Mouse (Mus musculus): ENCODE data around the gene Uhrf1bp1. TPM values are rescaled to one million over a fixed set of nuclear protein-coding genes. Genes with fewer than 3 reads are reported as not detected.
"Not testable (repeated sequence)": the region's sequence is repeated elsewhere in the genome, so short reads cannot be mapped to it uniquely, and the experiment has no call there.

Gene Uhrf1bp1
- 10 to 100 TPM; 19.5 to 22.7 TPM for total RNA-seq (2021)
- long read RNA-seq, partial matches to known transcripts: 1 of 2 reads
- long read RNA-seq, other reads (novel, unspliced or antisense): 1 of 2 reads

DNA sequence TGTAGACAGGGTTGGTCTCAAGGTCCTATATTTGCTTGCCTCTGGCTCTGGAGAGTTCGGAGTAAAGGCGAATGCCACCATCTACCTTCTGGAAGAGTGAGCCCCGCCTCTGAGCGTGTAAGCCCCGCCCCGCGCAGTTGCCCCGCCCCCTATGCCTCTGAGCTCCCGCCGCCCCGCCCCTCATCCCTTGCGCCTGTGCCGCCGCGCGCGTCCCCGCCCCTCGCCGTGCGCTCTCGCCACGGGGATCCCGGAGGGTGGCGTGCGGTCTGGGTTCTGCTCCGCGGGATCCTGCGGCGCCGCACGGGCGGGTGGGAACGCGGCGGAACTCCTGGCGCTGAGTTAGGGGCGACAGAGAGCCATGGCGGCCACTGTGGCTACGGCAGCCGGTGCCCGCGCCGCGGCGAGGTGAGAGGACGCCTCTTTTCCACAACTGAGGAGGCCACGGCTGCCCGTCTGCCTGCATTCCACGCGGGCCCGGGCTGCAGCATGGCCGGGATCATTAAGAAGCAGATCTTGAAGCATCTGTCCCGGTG is at the start of gene Uhrf1bp1:
Uhrf1bp1 (plus strand) TSS at position 177 of the 533 bp plus-strand sequence.
- DNase-seq (ENCODE audit: low spot score in 2 of 2): peak; percentile 73 to 84

DNA sequence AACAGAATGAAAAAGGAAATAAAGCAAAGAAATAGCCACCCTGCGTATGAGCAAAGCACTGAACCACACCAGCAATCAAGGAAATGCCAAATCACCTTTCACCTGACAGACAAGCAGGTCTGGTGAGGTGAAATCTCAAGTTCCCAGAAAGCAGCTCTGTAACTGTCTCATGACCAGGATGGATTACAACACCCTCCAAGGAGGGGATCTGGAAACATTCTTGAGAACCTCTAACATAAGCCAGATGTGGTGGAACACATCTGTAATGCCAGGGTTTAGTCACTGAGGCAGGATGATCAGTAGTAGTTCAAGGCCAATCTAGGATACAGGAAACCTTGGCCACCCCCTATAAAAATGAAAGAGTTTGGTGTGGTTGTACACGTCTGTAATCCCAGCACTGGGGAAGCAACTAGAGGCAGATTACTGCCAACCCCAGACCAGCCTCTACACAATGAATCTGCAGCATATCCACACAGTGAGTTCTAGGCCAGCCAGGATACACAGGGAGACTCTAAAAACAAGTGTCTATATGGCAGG is 48.6 kb upstream of the Uhrf1bp1 start:
- no peak for DNase-seq (ENCODE audit: low spot score in 2 of 2)

GRCm38 (mm10) chr17:27810569-27811331 is 45.5 kb upstream of the Uhrf1bp1 start:
- no peak for DNase-seq (ENCODE audit: low spot score in 2 of 2)

DNA sequence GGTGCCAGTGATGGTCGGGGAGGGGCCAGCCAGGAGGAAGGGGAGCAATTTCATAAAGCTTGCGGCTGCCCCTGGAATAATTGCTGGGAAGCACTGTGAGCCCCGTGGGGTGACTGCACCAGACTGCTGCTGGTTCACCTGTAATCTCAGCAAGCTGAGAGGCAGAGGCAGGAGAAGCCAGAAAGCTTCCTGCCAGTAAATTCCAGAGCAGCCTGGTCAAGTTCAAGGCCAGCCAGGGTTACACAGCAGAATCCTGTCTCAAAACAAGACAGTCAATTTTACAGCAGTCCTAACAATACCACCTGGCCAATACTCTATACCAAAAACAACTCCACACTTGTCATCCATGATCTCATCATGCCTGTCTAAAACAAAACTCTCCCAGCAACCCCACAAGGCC is 44.3 kb upstream of the Uhrf1bp1 start:
- DNase-seq (ENCODE audit: low spot score in 2 of 2): no peak

- DNase-seq (ENCODE audit: low spot score in 2 of 2): no peak
Observed at GRCm38 (mm10) chr17:27814606-27815005, 41.6 kb upstream of the Uhrf1bp1 start.

DNA sequence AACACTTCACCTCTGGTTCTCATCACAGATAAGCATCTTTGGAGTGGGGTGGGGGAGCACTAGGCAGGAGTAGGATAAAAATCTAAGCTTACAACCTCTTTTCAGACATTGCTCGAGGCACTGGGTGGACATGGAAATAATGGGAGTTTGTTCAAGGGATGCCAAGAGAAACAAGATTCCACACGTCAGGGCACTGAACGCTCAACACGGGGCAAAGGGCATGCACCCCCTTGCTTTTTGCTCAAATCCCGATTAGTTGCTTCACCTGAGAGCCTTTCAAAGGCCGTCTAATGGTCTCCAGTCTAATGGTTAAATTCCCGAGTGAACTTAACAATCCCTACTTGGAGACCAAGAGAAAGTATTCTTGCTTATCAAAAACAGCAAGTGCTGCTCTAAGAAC is 37.2 kb upstream of the Uhrf1bp1 start:
- DNase-seq (ENCODE audit: low spot score in 2 of 2): no peak

- DNase-seq (ENCODE audit: low spot score in 2 of 2): peak; percentile 27 to 29
Observed at GRCm38 (mm10) chr17:27819521-27819970, 36.7 kb upstream of the Uhrf1bp1 start.

- DNase-seq (ENCODE audit: low spot score in 2 of 2): peak; percentile 63
Observed at GRCm38 (mm10) chr17:27819971-27820567, 36.2 kb upstream of the Uhrf1bp1 start.

DNA sequence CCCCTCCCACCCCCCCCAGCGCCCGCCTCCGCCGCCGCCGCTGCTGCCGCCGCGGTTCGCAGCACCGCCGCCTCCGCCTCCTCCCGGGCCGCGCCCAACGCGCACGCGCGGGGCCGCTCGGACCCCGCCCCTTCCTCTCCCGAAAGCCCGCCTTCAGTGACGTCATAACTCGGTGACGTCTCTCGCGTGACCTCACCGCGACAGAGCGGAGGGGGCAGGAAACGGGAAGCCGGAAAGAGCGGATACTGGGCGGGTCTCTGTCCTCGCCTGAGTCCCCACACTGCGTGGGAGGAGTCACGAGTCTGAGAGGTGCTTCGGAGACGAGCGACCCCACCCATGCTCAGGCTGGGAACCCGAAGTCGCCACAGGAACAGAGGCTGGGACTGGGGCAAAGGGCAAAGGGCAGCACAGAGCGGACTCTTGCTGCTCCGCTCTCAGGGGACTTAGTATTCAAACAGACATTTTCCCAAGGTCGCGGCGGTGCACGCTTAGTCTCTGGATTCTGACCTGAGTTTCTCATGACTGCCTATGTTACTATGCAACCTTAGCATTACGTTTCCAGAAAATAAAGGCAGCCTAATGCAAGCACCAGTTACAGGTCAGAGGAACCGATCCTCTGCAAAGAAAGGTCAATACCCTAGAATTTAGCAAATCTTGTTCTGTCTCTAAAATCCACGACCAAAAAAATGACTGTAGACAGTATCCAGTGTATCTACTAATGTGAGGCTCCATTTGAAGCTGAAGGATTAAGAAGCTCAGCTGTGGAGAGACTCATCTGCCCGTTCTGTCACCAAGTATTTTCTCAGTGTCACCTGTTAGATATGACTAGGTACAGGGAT is 35.5 kb upstream of the Uhrf1bp1 start, which contains the start of gene D17Wsu92e:
D17Wsu92e (minus strand) TSS at position 81 of the 839 bp plus-strand sequence.
- DNase-seq (ENCODE audit: low spot score in 2 of 2): peak; percentile 99

DNA sequence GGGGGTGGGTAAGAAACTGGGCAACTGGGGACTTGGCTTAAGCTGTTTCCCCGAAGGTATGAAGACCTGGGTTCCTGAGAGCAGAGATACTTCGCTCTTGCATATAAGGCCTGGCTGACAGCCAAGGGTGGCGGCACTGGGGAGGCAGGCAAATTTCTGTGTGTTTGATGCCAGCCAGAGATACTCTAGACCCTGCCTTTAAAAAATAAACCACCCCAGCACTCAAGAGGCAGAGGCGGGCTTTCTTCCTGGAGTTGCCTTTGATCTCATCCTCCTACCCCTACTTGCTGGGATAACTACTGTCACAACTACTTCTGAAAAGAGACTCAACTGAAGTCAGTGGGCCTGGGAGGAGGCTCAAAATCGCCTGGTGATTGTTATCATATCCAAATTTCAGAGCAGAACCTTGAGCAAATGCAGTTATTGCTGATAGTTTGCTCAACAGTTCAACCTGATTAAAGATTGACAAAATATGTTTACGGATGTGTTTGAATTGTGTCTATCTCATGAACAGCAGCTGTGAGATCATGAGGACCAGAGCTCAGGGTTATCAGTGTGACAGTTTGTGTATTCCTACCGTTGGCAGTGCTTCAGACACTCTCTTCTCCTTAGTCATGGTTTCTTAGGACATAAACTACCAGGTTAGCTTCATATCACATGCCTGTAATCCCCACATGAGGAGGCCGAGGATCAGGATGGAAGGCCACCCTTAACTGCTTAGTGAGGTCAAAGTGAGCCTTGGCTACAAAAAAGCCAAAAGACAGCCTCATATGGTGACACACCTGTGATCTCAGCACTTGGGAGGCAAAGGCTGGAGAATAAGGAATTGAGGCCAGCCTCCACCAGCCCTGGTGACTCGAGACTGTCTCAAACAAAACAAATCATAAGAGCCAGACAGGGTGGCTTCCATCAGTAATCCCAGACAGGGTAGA is 34.6 kb upstream of the Uhrf1bp1 start:
- peak; percentile 28 to 35 for DNase-seq (ENCODE audit: low spot score in 2 of 2)

- no peak for DNase-seq (ENCODE audit: low spot score in 2 of 2)
Observed at GRCm38 (mm10) chr17:27823142-27823905, 32.9 kb upstream of the Uhrf1bp1 start.

DNA sequence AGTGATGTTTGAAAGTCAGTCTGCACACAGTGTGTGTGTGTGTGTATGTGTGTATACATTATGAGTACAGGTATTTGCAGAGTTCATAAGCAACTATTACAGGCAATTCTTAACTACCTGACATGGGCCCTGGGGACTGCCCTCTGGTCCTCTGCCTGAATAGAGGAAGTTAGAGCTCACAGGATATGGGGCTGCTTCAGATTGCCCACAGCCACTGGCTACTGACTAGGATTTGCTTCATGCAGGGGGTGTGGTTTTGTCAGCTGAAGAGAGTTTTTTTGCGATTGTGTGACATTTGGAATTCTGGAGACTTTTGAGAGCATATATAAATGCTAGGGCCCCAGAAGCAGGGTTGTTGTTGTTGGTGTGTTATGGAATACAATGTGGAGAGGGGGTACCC is 31.3 kb upstream of the Uhrf1bp1 start:
- DNase-seq (ENCODE audit: low spot score in 2 of 2): no peak

GRCm38 (mm10) chr17:27825539-27825938 is 30.7 kb upstream of the Uhrf1bp1 start:
- DNase-seq (ENCODE audit: low spot score in 2 of 2): no peak

- peak in 1 of 2 experiments; percentile 37 for DNase-seq (ENCODE audit: low spot score in 2 of 2)
Observed at GRCm38 (mm10) chr17:27825984-27826905, 30.0 kb upstream of the Uhrf1bp1 start.

DNA sequence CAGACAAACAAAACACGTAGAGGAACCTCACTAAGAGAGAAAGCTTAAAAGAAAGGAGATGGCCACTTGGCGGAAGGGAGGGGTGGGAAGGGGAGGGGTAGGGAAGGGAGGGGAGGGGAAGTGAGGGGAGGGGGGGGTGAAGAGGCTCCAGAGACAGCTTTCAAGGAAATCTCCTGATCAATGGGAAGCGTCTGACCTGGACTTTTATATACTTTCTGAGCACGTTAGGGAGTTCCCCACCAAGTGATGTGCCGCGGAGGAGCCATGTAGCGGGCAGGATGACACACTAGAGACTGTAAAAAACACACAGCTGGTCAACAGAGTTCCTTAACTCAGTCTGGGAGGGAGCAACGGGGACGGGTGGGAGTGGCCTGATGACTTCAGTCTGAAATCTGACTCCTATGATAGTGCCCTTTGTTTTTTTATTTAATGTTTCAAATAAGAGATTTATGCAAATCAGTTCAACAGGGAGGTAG is 29.3 kb upstream of the Uhrf1bp1 start:
- DNase-seq (ENCODE audit: low spot score in 2 of 2): no peak

DNA sequence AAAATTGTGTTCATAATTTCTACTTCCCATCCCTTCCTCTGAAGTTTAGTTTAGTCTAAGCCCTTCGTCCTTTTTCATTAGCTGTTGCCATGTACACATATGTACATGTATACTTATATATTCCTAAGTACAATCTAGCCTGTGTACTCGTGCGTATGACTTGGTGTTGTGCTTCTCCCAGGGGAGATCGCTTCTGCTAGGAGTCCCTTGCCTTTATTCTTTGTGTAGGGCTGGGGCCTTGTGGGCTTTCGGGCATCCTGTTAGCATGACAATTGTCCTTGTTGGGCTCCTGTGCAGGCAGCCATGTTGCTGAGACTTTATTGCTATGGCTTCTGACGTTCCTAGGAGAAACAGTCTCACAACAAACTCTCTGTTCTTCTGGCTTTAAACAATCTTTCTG is 28.7 kb upstream of the Uhrf1bp1 start:
- DNase-seq (ENCODE audit: low spot score in 2 of 2): no peak

DNA sequence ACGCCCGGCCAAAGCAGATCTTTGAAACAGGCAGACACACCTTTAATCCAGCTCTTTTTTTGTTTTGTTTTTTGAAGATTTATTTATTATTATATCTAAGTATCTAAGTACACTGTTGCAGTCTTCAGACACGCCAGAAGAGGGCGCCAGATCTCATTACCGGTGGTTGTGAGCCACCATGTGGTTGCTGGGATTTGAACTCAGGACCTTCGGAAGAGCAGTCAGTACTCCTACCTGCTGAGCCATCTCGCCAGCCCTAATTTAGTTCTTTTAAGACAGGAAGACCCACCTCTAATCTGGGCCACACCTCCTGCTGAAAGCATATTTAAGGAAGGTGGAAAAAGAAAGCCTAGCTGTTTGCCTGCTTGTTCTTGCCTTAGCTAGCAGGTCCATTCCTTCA is 25.8 kb upstream of the Uhrf1bp1 start:
- no peak for DNase-seq (ENCODE audit: low spot score in 2 of 2)

- not testable (repeated sequence) for DNase-seq (ENCODE audit: low spot score in 2 of 2)
Observed at GRCm38 (mm10) chr17:27837850-27838249, 18.4 kb upstream of the Uhrf1bp1 start, which contains the start of gene Snrpc. TSS of gene Snrpc (plus strand) at chr17:27838150.

All from layer of hippocampus, postnatal 10 days (tissue).